Mouse (Mus musculus): ENCODE data around the gene Serinc2. TPM values are rescaled to one million over a fixed set of nuclear protein-coding genes. Genes with fewer than 3 reads are reported as not detected.

The Serinc2 gene
- total RNA-seq, 2 experiments from 2014 or later = 2.2 to 3.0 TPM

- DNase-seq (ENCODE audit: low spot score) = no peak
- intact Hi-C loops (cut with DNase I) = no loop called here
Measured at GRCm38 (mm10) chr4:130213197-130213596, 65.8 kb downstream of the Serinc2 start.

GRCm38 (mm10) chr4:130212421-130212820 is 66.6 kb downstream of the Serinc2 start:
- intact Hi-C loops (cut with DNase I) = no loop called here
- no peak for DNase-seq (ENCODE audit: low spot score)

- intact Hi-C loops (cut with DNase I) = no loop called here
Measured at GRCm38 (mm10) chr4:130211870-130212269, 67.1 kb downstream of the Serinc2 start.

More at GRCm38 (mm10) chr4:130211870-130212269, 67.1 kb downstream of the Serinc2 start:
- no peak for DNase-seq (ENCODE audit: low spot score)

Other genes starting within 250 kb of the Serinc2 start
- 1 to 10 TPM; 9.1 to 9.3 TPM for gene Col16a1, start 231.4 kb downstream of the Serinc2 start, total RNA-seq (2021)
- 10 to 100 TPM; 34.7 to 36.6 TPM for gene Pef1, start 176.6 kb downstream of the Serinc2 start, total RNA-seq (2021)
- not detected for gene Hcrtr1, start 139.8 kb downstream of the Serinc2 start, total RNA-seq (2021)
- gene Tinagl1, start 104.1 kb downstream of the Serinc2 start, total RNA-seq (2021) = 10 to 100 TPM; 56.0 to 69.2 TPM
- not detected for gene Gm853, start 56.8 kb downstream of the Serinc2 start, total RNA-seq (2021)
- 1,000 to 10,000 TPM; 5,192 to 5,215 TPM for gene Fabp3, start 29.4 kb upstream of the Serinc2 start, total RNA-seq (2021)
- under 1 TPM in 1 of 2 experiments, not detected in 1; 0.75 TPM for gene Gm10570, start 29.5 kb upstream of the Serinc2 start, total RNA-seq (2021)
- 10 to 100 TPM; 26.2 to 28.9 TPM for gene Zcchc17, start 80.7 kb upstream of the Serinc2 start, total RNA-seq (2021)
- 10 to 100 TPM; 14.8 to 15.0 TPM for gene Snrnp40, start 80.9 kb upstream of the Serinc2 start, total RNA-seq (2021)

All from heart, postnatal 25 days (tissue).